Mouse (Mus musculus): Measurements from ENCODE around the gene Fcgrt.

The Fcgrt gene

GRCm38 (mm10) chr7:45082401-45083299 is 21.0 kb downstream of the Fcgrt start:
- DNase-seq: peak; percentile 62

- no peak for DNase-seq
These were observed 22.6 kb downstream of the Fcgrt start for GRCm38 (mm10) chr7:45081016-45081415.

GRCm38 (mm10) chr7:45079856-45080255 is 23.8 kb downstream of the Fcgrt start:
- peak; percentile 96 for DNase-seq

GRCm38 (mm10) chr7:45078513-45078912 is 25.1 kb downstream of the Fcgrt start:
- peak; percentile 87 for DNase-seq

- no peak for DNase-seq
These were observed 25.8 kb downstream of the Fcgrt start for GRCm38 (mm10) chr7:45077829-45078228.

- no peak for DNase-seq
These were observed 26.3 kb downstream of the Fcgrt start for GRCm38 (mm10) chr7:45077322-45077721.

GRCm38 (mm10) chr7:45076501-45076900 is 27.1 kb downstream of the Fcgrt start:
- no peak for DNase-seq

DNA sequence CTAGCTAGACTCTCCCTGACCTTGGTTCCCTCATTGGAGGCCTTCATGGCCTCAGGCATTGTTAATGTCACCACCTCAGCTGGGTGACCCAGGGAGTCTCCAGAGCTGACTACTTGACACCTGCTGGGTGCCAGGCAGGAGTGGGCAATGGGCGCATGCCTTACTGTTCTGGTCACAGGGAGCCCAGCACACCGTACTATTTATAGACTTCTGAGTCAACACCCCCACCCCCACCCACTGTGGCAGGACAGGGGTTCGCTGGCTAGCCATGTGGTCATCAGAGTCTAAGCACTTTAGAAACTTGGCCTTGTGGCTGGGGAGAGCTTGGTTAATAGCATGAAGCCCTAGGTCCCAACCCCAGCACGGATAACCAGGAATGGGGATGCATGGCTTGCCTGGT is 28.2 kb downstream of the Fcgrt start:
- DNase-seq: no peak

- DNase-seq: no peak
These were observed 29.7 kb downstream of the Fcgrt start for GRCm38 (mm10) chr7:45073949-45074348.

- DNase-seq: no peak
These were observed 30.4 kb downstream of the Fcgrt start for GRCm38 (mm10) chr7:45073171-45073707.

DNA sequence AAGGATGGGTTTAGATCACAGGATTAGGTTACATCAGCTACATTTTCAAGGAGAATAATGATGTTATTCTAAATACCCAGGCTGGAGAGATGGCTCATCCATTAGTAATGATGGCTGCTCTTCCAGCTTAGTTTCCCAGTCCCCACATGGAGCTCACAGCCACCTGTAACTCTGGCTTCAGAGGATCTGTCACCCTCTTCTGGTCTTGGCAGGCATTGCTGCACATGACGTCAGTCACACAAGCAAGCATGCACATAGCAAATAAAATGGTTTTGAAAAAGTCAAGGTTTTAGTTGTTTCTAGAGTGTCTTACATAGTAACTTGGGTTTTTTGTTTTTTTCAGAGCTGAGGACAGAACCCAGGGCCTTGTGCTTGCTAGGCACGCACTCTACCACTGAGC is 31.4 kb downstream of the Fcgrt start:
- no peak for DNase-seq

DNA sequence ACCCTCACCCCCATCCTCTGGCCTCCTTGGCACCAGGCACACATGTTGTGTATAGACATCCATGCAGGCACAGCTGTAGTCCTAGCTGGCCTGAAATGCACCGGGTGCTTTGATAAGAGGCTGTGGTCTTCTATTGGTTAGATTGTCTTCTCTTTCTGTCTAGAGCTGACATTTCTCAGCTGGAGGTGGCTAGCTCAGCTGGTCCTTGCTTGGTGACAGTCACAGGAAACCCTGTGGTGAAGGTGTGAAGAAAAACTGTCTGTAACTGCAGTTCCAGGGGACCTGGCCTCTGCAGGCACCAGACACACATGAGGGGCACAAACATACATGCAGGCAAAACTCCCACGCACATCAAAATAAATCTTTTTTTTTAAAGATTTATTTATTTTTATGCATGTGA is 34.0 kb downstream of the Fcgrt start:
- no peak for DNase-seq

GRCm38 (mm10) chr7:45068000-45068318 is 35.7 kb downstream of the Fcgrt start:
- DNase-seq: peak; percentile 58

GRCm38 (mm10) chr7:45067190-45067999 is 36.3 kb downstream of the Fcgrt start:
- DNase-seq: no peak

GRCm38 (mm10) chr7:45062239-45062835 is 41.3 kb downstream of the Fcgrt start, which contains the start of the genes Nosip and Prrg2:
Nosip (plus strand) TSS chr7:45062429.
Prrg2 (minus strand) TSS chr7:45062677.
- peak; percentile 95 for DNase-seq

- peak; percentile 64 for DNase-seq
These were observed 42.0 kb downstream of the Fcgrt start for GRCm38 (mm10) chr7:45061532-45062075.

DNA sequence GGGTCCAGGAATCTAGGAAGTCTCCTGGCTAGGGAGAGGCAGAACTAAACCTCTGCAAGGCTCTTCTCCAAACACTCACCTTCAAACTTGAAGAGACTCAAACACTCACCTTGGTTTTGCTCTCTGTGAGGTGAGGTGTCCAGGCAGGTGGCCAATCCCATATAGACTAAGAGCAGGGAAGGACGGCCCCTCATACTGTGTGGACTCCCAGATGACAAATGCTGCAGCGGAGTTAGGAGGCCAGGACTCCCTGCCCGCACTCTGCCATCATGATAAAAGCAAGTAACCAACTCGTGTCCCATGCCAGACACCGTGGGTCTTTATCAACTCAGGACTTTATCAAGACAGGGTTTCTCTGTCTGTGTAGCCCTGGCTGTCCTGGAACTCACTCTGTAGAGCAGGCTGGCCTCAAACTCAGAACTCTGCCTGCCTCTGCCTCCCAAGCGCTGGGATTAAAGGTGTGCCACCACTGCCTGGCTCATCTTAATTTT is 43.0 kb downstream of the Fcgrt start:
- no peak for DNase-seq

DNA sequence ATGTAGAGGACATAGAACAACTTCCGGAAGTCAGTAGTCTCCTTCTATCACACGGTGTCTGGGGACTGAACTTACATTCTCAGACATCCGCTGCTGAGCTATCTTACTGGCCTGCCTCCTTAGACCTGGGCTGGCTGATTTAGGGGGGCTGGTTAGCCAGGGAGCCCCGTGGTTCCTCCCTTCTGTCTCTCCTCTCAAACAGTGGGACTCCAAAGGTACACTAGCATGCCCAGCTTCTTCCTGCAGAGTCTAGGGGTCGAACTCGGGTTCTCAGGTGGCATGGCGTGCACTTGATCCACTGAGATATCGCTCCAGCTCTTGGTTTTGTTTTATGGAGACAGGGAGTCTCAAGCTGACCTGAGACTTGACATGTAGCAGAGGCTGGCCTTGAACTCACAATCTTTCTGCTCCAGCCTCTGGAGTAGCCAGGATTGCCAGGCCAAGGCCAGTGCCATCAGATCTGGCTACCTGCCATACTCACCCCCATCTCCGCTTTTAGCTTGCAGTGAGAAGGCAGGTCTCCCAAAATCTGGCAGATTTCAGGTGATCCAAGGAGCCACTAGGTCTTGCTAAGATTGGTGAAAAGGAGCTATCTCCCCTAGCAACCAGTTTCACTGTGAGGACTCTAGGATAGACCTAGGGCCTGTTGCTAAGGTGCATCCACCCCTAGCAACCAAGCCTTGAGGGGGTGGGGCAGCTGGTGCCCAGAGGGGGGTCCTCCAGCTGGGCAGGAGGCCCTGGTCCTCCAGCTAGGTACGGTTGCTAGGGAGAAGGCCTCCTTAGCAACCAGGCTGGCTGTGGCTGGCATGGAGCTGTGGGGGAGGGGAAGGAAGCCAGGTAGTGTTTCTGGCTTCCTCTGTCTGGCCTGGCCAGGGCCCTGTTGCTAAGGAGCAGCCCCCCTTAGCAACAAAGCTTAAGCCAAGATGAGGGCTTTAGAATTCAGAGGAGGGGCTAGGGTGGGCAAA is 44.8 kb downstream of the Fcgrt start:
- no peak for DNase-seq

GRCm38 (mm10) chr7:45056972-45057348 is 46.7 kb downstream of the Fcgrt start:
- no peak for DNase-seq

DNA sequence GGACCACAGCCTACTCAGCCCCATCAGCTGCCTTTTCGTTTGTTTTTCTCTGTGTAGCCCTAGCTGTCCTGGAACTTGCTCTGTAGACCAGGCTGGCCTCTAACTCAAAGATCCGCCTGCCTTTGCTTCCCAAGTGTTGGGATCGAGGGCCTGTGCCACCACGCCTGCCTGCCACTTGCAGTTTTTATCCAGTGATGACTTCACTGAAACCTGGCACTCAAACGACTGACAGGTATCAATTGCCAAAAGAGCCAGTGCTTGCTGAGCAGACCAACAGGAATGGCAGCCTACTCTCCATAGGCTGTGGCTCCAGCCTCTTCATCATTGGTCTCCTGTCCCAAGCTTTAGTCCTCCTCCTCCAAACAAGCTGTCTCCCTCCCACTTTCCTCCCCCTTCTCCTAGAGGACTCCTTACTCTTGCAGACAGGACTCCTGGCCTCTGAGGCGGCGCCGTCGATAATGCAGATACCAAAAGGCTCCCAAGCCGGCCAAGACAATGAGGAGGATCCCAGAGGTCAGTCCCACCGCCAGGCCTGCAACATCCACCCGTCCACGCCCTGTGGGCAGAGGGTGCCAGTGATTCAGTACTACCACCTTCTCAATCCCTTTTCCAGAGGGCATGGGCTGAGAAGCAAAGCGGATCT is 47.2 kb downstream of the Fcgrt start:
- DNase-seq: no peak

GRCm38 (mm10) chr7:45053931-45054510 is 49.6 kb downstream of the Fcgrt start:
- DNase-seq: peak; percentile 93

All from lung, postnatal 14 days (tissue).